Mouse (Mus musculus) limb, embryonic 15.5 days (tissue): ENCODE results near the gene Slc30a2. TPM values are rescaled to one million over a fixed set of nuclear protein-coding genes. Genes with fewer than 3 reads are reported as not detected.
A peak's percentile ranks its signal among the peaks of the same experiment; 100 is the strongest.

ENCODE experiments used
- ATAC-seq: fragments of 200-750 bp; cut with Nextera tagmentation; 2 replicates; pipeline ENCODE4 v1.8.0; 2017; ENCODE audit warnings: low read depth, moderate TSS enrichment; ENCODE audit not compliant: insufficient number of reproducible peaks, low FRiP score, low TSS enrichment
- H3K27ac ChIP-seq: fragments of 300-500 bp; sonication (generic); 2 replicates; pipeline ENCODE4 v1.5.1; 2015; ENCODE audit warnings: moderate library complexity, mild to moderate bottlenecking, inconsistent platforms
- H3K27me3 ChIP-seq: fragments of 300-500 bp; sonication (generic); 2 replicates; pipeline ENCODE4 v1.6.1; 2015; ENCODE audit warnings: inconsistent platforms
- H3K36me3 ChIP-seq: fragments of 300-500 bp; sonication (generic); 2 replicates; pipeline ENCODE4 v1.6.1; 2015; ENCODE audit warnings: inconsistent platforms
- H3K4me1 ChIP-seq: fragments of 300-500 bp; sonication (generic); 2 replicates; pipeline ENCODE4 v1.6.1; 2015; ENCODE audit warnings: inconsistent platforms
- H3K4me2 ChIP-seq: fragments of 300-500 bp; sonication (generic); 2 replicates; pipeline ENCODE4 v1.6.1; 2015; ENCODE audit warnings: mild to moderate bottlenecking, inconsistent platforms
- H3K4me3 ChIP-seq: fragments of 300-500 bp; sonication (generic); 2 replicates; pipeline ENCODE4 v1.5.1; 2015; ENCODE audit warnings: mild to moderate bottlenecking, inconsistent platforms
- H3K9ac ChIP-seq: fragments of 300-500 bp; sonication (generic); 2 replicates; pipeline ENCODE4 v1.6.1; 2015; ENCODE audit warnings: inconsistent platforms
- H3K9me3 ChIP-seq: fragments of 300-500 bp; sonication (generic); 2 replicates; pipeline ENCODE4 v1.6.1; 2016; ENCODE audit warnings: inconsistent platforms
- WGBS: fragments of 180-500 bp; shearing (Covaris S2); methylation state at CpG from one replicate; pipeline ENCODE4 v1.1.7; 2015; 5-methylcytosine and 5-hydroxymethylcytosine counted together
- polyA plus RNA-seq: library from polyadenylated mRNA; unstranded; fragments of >200 nt; fragmentation: Nextera tagmentation; extraction: Ambion mirVana; gene quantifications from 2 replicates; pipeline ENCODE4 v1.2.1, GENCODE M21; 2015

Gene Slc30a2
- polyA plus RNA-seq, 1 experiment from 2014 or later = 2.6 TPM

GRCm38 (mm10) chr4:134351329-134352260 lies 8.6 kb downstream of the Slc30a2 start:
- WGBS = 49% methylated on average over 18 of the region's 18 CpGs
- Histone ChIP-seq H3K4me2 (no peak overlapping the region), H3K4me1 (peaks cover 30% of the 10 kb centered on the region), H3K36me3 (no peaks in the 10 kb centered on the region), H3K27ac (no peak overlapping the region), H3K27me3 (peaks cover 5% of the 10 kb centered on the region), H3K9ac (no peak overlapping the region), H3K9me3 (no peaks in the 10 kb centered on the region), H3K4me3 (no peak overlapping the region)
- no peak for ATAC-seq

GRCm38 (mm10) chr4:134352261-134352707 lies 9.3 kb downstream of the Slc30a2 start:
- H3K4me1 ChIP-seq = peaks cover 35% of the 10 kb centered on the region
- H3K36me3 ChIP-seq = no peaks in the 10 kb centered on the region
- WGBS = 75% methylated on average over 12 of the region's 12 CpGs
- peaks cover 4% of the 10 kb centered on the region for H3K27me3 ChIP-seq
- H3K9me3 ChIP-seq = no peaks in the 10 kb centered on the region
- ATAC-seq = no peak
- no peak overlapping the region for H3K27ac ChIP-seq
- H3K4me3 ChIP-seq = no peak overlapping the region
- H3K4me2 ChIP-seq = no peak overlapping the region
- no peak overlapping the region for H3K9ac ChIP-seq

GRCm38 (mm10) chr4:134352929-134353328 lies 9.9 kb downstream of the Slc30a2 start:
- no peaks in the 10 kb centered on the region for H3K36me3 ChIP-seq
- H3K4me2 ChIP-seq = no peak overlapping the region
- no peak overlapping the region for H3K27ac ChIP-seq
- ATAC-seq = no peak
- 80% methylated on average over 7 of the region's 7 CpGs for WGBS
- no peak overlapping the region for H3K4me3 ChIP-seq
- no peak overlapping the region for H3K9ac ChIP-seq
- no peaks in the 10 kb centered on the region for H3K9me3 ChIP-seq
- H3K4me1 ChIP-seq = peaks cover 39% of the 10 kb centered on the region
- H3K27me3 ChIP-seq = peaks cover 3% of the 10 kb centered on the region; the same call in 1 of the 2 replicates

DNA sequence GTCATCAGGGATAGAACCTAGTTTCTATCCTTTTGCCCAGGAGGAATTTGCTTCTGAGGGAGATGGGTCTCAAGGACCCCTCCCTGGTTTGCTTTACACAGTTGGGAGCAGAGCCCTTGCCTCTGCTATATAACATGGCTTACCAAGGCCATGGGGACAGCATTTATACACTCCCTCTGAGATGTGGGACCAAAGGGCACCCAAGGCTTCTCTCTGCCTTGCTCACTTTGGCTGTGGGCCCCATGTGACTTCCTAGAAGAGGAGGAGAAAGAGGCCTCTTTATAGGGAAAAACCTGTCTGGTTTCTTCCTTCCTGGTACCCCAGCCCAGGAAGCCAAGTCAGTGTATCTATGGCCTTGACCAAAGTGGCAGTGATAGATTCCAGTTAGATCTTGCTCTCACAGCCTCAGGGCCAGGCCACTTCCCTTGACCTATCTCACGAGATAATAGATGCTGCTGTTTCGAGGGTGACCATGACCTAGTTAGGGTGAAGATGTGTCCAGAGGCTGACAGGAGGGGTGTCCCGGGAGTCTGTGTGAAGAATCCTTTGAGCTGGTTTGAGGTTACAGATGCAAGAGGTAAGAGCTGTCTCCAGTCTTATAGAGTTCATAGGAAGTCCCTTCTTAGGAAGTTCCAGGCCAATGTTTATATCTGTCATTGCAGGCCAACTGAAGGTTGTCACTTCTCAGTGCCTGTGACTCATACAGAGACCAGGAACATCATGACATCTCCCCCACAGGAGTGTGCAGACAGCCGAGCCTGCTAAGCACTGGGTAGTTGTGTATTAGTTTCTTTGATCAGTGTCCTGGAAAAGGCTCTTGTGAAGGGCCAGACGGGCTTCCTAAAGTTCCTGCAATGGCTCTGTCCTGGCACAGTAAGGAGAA lies 10.8 kb downstream of the Slc30a2 start:
- ATAC-seq = no peak
- Histone ChIP-seq H3K36me3 (no peaks in the 10 kb centered on the region), H3K27me3 (peaks cover 3% of the 10 kb centered on the region; the same call in 1 of the 2 replicates), H3K4me2 (no peak overlapping the region), H3K4me3 (no peak overlapping the region), H3K9ac (no peak overlapping the region), H3K4me1 (peaks cover 35% of the 10 kb centered on the region), H3K27ac (no peak overlapping the region), H3K9me3 (no peaks in the 10 kb centered on the region)
- WGBS = 65% methylated on average over 5 of the region's 5 CpGs

GRCm38 (mm10) chr4:134355841-134356452 lies 13.0 kb downstream of the Slc30a2 start:
- no peak overlapping the region for H3K9ac ChIP-seq
- 0 out of 2 replicates have a peak, but pooled peaks have one; percentile 3 for ATAC-seq
- WGBS = 28% methylated on average over 16 of the region's 16 CpGs
- no peaks in the 10 kb centered on the region for H3K9me3 ChIP-seq
- no peak overlapping the region for H3K4me2 ChIP-seq
- 0 out of 2 replicates have a peak overlapping the region, but pooled peaks have one; percentile 27 for H3K27ac ChIP-seq
- no peak overlapping the region for H3K4me3 ChIP-seq
- no peaks in the 10 kb centered on the region for H3K36me3 ChIP-seq
- peaks cover 35% of the 10 kb centered on the region for H3K4me1 ChIP-seq
- peaks cover 3% of the 10 kb centered on the region; the same call in 1 of the 2 replicates for H3K27me3 ChIP-seq

- H3K4me1 ChIP-seq = peaks cover 26% of the 10 kb centered on the region
- H3K4me3 ChIP-seq = no peak overlapping the region
- ATAC-seq = no peak
- no peak overlapping the region for H3K9ac ChIP-seq
- no peak overlapping the region for H3K4me2 ChIP-seq
- peaks cover 3% of the 10 kb centered on the region; the same call in 1 of the 2 replicates for H3K27me3 ChIP-seq
- no peaks in the 10 kb centered on the region for H3K36me3 ChIP-seq
- H3K9me3 ChIP-seq = no peaks in the 10 kb centered on the region
- WGBS = 19% methylated on average over 22 of the region's 22 CpGs
- H3K27ac ChIP-seq = no peak overlapping the region
These were observed 13.8 kb downstream of the Slc30a2 start for GRCm38 (mm10) chr4:134356591-134357460.

DNA sequence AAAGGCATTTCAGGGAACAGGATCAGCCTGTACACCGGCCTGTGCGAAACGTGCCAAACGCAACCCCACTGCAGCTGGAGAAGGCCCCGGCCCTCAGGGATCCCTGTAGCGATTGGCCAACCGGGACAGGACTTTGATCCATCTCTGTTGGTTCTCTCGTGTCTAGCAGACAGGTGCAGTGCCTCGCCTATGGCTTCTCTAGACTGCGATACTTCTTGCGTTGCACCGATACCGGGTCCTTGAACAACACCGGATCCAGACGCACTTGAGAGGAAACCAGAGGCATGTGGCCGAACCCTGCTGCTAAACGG lies 14.4 kb downstream of the Slc30a2 start:
- Histone ChIP-seq H3K9me3 (no peaks in the 10 kb centered on the region), H3K4me3 (no peak overlapping the region), H3K4me1 (peaks cover 21% of the 10 kb centered on the region), H3K9ac (no peak overlapping the region), H3K27ac (no peak overlapping the region), H3K36me3 (no peaks in the 10 kb centered on the region), H3K27me3 (peaks cover 3% of the 10 kb centered on the region; the same call in 1 of the 2 replicates), H3K4me2 (no peak overlapping the region)
- 40% methylated on average over 17 of the region's 17 CpGs for WGBS
- ATAC-seq = no peak

- Histone ChIP-seq H3K4me3 (no peak overlapping the region), H3K9me3 (no peaks in the 10 kb centered on the region), H3K27me3 (peaks cover 3% of the 10 kb centered on the region), H3K27ac (no peak overlapping the region), H3K4me2 (no peak overlapping the region), H3K4me1 (peaks cover 34% of the 10 kb centered on the region), H3K9ac (no peak overlapping the region), H3K36me3 (no peaks in the 10 kb centered on the region)
- 86% methylated on average over 6 of the region's 6 CpGs for WGBS
- ATAC-seq = no peak
These were observed 16.7 kb downstream of the Slc30a2 start for GRCm38 (mm10) chr4:134359649-134360048.

DNA sequence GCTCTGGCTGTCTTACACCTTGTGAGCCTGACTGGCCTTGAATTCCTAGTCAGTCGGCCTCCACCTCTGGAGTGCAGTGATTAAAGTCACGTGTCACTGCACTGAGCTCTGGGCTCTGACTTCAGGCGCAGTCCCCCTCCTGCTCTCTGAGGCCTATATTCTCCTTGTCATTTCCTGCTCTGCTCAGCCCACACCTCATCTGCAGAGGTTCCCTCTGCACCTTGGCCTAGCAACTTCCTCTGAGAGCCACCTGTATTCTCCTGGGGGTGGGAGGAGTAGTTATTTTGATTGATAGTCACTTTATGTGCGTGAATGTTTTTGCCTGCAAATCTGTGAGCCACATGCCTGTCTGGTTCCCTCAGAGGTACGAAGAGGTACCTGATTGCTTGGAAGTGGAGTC lies 18.2 kb downstream of the Slc30a2 start:
- ATAC-seq = no peak
- no peak overlapping the region for H3K27ac ChIP-seq
- H3K9ac ChIP-seq = no peak overlapping the region
- no peaks in the 10 kb centered on the region for H3K9me3 ChIP-seq
- peaks cover 3% of the 10 kb centered on the region for H3K27me3 ChIP-seq
- no peak overlapping the region for H3K4me2 ChIP-seq
- 11% methylated on average over 5 of the region's 5 CpGs for WGBS
- peaks cover 32% of the 10 kb centered on the region for H3K4me1 ChIP-seq
- no peaks in the 10 kb centered on the region for H3K36me3 ChIP-seq
- H3K4me3 ChIP-seq = no peak overlapping the region

DNA sequence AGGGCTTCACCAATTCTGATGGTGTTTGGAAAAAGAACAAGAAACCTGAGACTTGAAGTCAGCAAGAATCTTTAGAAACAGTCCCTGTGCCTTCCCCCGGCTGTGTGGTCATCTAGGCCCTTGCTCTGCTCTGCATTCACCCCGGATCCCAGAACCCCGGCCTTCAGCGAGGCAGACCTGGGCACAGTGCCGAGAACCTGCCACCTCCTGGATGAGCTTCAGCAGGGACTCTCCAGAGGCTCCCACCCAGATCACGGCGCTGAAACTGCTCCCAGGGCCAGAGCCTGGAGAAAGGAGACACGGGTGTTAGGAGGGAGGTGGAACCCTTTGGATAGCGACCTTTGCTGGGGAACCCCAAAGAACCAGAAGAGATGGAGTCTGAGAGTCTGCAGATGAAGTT lies 19.1 kb downstream of the Slc30a2 start:
- H3K36me3 ChIP-seq = no peaks in the 10 kb centered on the region
- peaks cover under 1% of the 10 kb centered on the region for H3K27me3 ChIP-seq
- H3K4me3 ChIP-seq = no peak overlapping the region
- H3K4me2 ChIP-seq = no peak overlapping the region
- WGBS = 69% methylated on average over 9 of the region's 9 CpGs
- ATAC-seq = no peak
- no peak overlapping the region for H3K27ac ChIP-seq
- no peaks in the 10 kb centered on the region for H3K9me3 ChIP-seq
- H3K9ac ChIP-seq = no peak overlapping the region
- peaks cover 25% of the 10 kb centered on the region for H3K4me1 ChIP-seq

GRCm38 (mm10) chr4:134362586-134362985 lies 19.6 kb downstream of the Slc30a2 start:
- H3K27ac ChIP-seq = no peak overlapping the region
- no peak overlapping the region for H3K4me2 ChIP-seq
- WGBS = 26% methylated on average over 9 of the region's 9 CpGs
- H3K27me3 ChIP-seq = no peaks in the 10 kb centered on the region; the same call in 1 of the 2 replicates
- H3K4me1 ChIP-seq = peaks cover 22% of the 10 kb centered on the region
- no peak overlapping the region for H3K4me3 ChIP-seq
- H3K9ac ChIP-seq = no peak overlapping the region
- no peaks in the 10 kb centered on the region for H3K36me3 ChIP-seq
- H3K9me3 ChIP-seq = no peaks in the 10 kb centered on the region
- no peak for ATAC-seq
